In genomic region chr17:70462771-70463491, GRCm38 (mm10) we compare ENCODE assay signal across 24 mouse cellular contexts.
DNase-seq lines count a peak whose midpoint lies in the region; ATAC-seq and TF ChIP-seq lines count a peak whose summit lies in the region.
"Had no signal": no experiment of that assay in that cellular context is flagged by ENCODE, and none has a peak within 500 bp of the region (broad histone marks: within the 10 kb centered on the region; RNA-seq: fewer than 3 reads in every experiment).

No protein-coding gene starts in this region.

- H3K4me1 ChIP-seq in embryonic facial prominence, embryonic 10.5 days, result no peaks in the 10 kb centered on the region
- H3K4me1 ChIP-seq in forebrain, embryonic 14.5 days (ENCODE audit: control insufficient read depth, insufficient read depth, low read length), result no peaks in the 10 kb centered on the region
- H3K4me1 ChIP-seq: heart, embryonic 10.5 days; kidney, embryonic 15.5 days; limb, embryonic 15.5 days; liver, embryonic 15.5 days; lung, embryonic 15.5 days; megakaryocyte, embryonic 14.5 days; neural tube, embryonic 12.5 days had no signal

- H3K36me3 ChIP-seq in embryonic facial prominence, embryonic 10.5 days (replicated peaks), result no peaks in the 10 kb centered on the region
- H3K36me3 ChIP-seq in forebrain, embryonic 14.5 days (ENCODE audit: control insufficient read depth, insufficient read depth, low read length), result no peaks in the 10 kb centered on the region
- H3K36me3 ChIP-seq: heart, embryonic 10.5 days; kidney, embryonic 15.5 days; limb, embryonic 15.5 days; liver, embryonic 15.5 days; lung, embryonic 15.5 days; neural tube, embryonic 12.5 days had no signal

- H3K9ac ChIP-seq in forebrain, embryonic 14.5 days (ENCODE audit: low read length), result no peak overlapping the region
- H3K9ac ChIP-seq: kidney, embryonic 15.5 days; limb, embryonic 15.5 days; liver, embryonic 15.5 days; lung, embryonic 15.5 days; neural tube, embryonic 12.5 days had no signal

- intact Hi-C loops in left cerebral cortex, adult 2 months (cut with DNase I), result no loop called here

- no peaks in the 10 kb centered on the region for H3K27me3 ChIP-seq in embryonic facial prominence, embryonic 10.5 days (replicated peaks; ENCODE audit: low read depth, poor library complexity, severe bottlenecking)
- no peaks in the 10 kb centered on the region for H3K27me3 ChIP-seq in forebrain, embryonic 14.5 days (replicated peaks; ENCODE audit: control insufficient read depth, insufficient read depth, low read length)
- H3K27me3 ChIP-seq: kidney, embryonic 15.5 days; limb, embryonic 15.5 days; liver, embryonic 15.5 days; lung, embryonic 15.5 days; megakaryocyte, embryonic 14.5 days; neural tube, embryonic 12.5 days had no signal

- no peak for TF ChIP-seq CTCF in left cerebral cortex, adult 2 months (IDR thresholded peaks at IDR 0.05)

- 64% methylated on average over 8 of the region's 8 CpGs for WGBS in embryonic facial prominence, embryonic 10.5 days
- 82% methylated on average over 8 of the region's 8 CpGs for WGBS in forebrain, embryonic 14.5 days

- peak overlapping the region; percentile 40; the same call in 1 of the 2 replicates for H3K27ac ChIP-seq in left cerebral cortex, adult 2 months
- H3K27ac ChIP-seq in embryonic facial prominence, embryonic 10.5 days (replicated peaks), result no peak overlapping the region
- H3K27ac ChIP-seq in forebrain, embryonic 14.5 days (ENCODE audit: low read depth, low read length), result no peak overlapping the region
- H3K27ac ChIP-seq: gastrocnemius, adult 2 months; heart, embryonic 10.5 days; kidney, embryonic 15.5 days; limb, embryonic 15.5 days; liver, embryonic 15.5 days; lung, embryonic 15.5 days; neural tube, embryonic 12.5 days had no signal

- no peak for ATAC-seq in forebrain, embryonic 14.5 days
- ATAC-seq: intestine, postnatal 0 days had no signal

- H3K9me3 ChIP-seq in embryonic facial prominence, embryonic 10.5 days, result no peaks in the 10 kb centered on the region
- H3K9me3 ChIP-seq in forebrain, embryonic 14.5 days (replicated peaks; ENCODE audit: control insufficient read depth, low read length), result no peaks in the 10 kb centered on the region
- H3K9me3 ChIP-seq: heart, embryonic 10.5 days; kidney, embryonic 15.5 days; limb, embryonic 15.5 days; liver, embryonic 15.5 days; lung, embryonic 15.5 days; neural tube, embryonic 12.5 days had no signal

- no peak for DNase-seq in left cerebral cortex, adult 2 months (ENCODE audit: extremely low spot score in 1 of 2, low spot score in 2 of 2)
- no peak for DNase-seq in left cerebral cortex, adult 11 months (ENCODE audit: low spot score)
- DNase-seq in cerebellum, adult 11 months, result peak; percentile 53
- DNase-seq in cerebellum, adult 8-10 months, result peak; percentile 67
- peak; percentile 72 for DNase-seq in cerebellum, postnatal 36 days
- DNase-seq in kidney, adult 18-20 months, result no peak
- no peak for DNase-seq in embryonic facial prominence, embryonic 10.5 days (ENCODE audit: low spot score)
- DNase-seq in forebrain, embryonic 14.5 days (ENCODE audit: low spot score), result no peak
- DNase-seq: adrenal gland, postnatal 14 days; gastrocnemius, adult 2 months; layer of hippocampus, postnatal 36 days; lung, postnatal 36 days; midbrain, embryonic 14.5 days; retina, postnatal 1 day; right cerebral cortex, postnatal 25 days; thymus, postnatal 14 days had no signal

- H3K4me2 ChIP-seq in forebrain, embryonic 14.5 days (ENCODE audit: low read length), result no peak overlapping the region
- H3K4me2 ChIP-seq: kidney, embryonic 15.5 days; limb, embryonic 15.5 days; liver, embryonic 15.5 days; lung, embryonic 15.5 days; neural tube, embryonic 12.5 days had no signal

- no peak overlapping the region for H3K4me3 ChIP-seq in left cerebral cortex, adult 2 months
- no peak overlapping the region for H3K4me3 ChIP-seq in embryonic facial prominence, embryonic 10.5 days
- H3K4me3 ChIP-seq in forebrain, embryonic 14.5 days (ENCODE audit: low read depth, low read length), result no peak overlapping the region
- H3K4me3 ChIP-seq: gastrocnemius, adult 2 months; heart, embryonic 10.5 days; kidney, embryonic 15.5 days; limb, embryonic 15.5 days; liver, embryonic 15.5 days; lung, embryonic 15.5 days; megakaryocyte, embryonic 14.5 days; neural tube, embryonic 12.5 days had no signal

Comparison
In these comparisons a context has a peak if more than half of its experiments do, and no peak if none do; other contexts are left out.
1. DNase-seq: peak in cerebellum, adult 11 months (single experiment), cerebellum, adult 8-10 months (single experiment) and cerebellum, postnatal 36 days (2 of 2); none in left cerebral cortex, adult 2 months (0 of 2), left cerebral cortex, adult 11 months (single experiment), kidney, adult 18-20 months (single experiment), embryonic facial prominence, embryonic 10.5 days (single experiment) and forebrain, embryonic 14.5 days (single experiment).